Mouse (Mus musculus): ENCODE measurements at regions not wholly inside any gene's neighbourhood (a gene's known extent, or its start where the extent isn't known, plus 50 kb on each side); places are given as distances from the start of the nearest gene placed in this dataset.

DNA sequence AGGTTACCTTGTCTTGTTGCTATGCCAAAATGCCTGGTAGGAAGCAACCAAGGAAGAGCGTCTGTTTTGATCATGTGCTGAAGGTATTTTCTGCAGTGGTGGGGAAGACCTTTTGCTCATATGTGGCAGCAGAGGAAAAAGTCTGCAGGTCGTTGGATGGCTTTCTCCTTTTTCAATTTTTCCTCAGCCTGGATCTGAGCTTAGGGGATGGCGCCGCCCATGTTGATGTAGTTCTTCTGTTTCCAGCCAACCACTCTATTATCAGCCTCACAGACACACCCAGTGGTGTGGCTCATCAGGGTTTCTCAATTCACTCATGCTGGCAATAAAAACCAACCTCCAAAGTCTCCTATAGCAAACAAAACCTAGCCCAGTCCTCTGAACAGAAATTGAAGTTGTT, 75.3 kb upstream of the Sgk1 start:
- TF ChIP-seq CTCF (IDR thresholded peaks at IDR 0.05; ENCODE audit: extremely low read depth, insufficient read depth, insufficient read length, insufficient replicate concordance) (no peak), POLR2A (IDR thresholded peaks at IDR 0.05; ENCODE audit: low read depth, low read length) (no peak)

Data from spleen, adult 2 months (tissue).